Mouse (Mus musculus) testis, adult 2 months (tissue): Measurements from ENCODE around the gene Crkl. TPM values are rescaled to one million over a fixed set of nuclear protein-coding genes. Genes with fewer than 3 reads are reported as not detected.
A peak's percentile ranks its signal among the peaks of the same experiment; 100 is the strongest.

ENCODE experiments used
- H3K27ac ChIP-seq: fragments of 200-500 bp; 2 replicates; pipeline ENCODE4 v1.5.1; 2012; ENCODE audit warnings: low read depth, low read length; ENCODE audit not compliant: control insufficient read depth, insufficient read depth
- H3K27me3 ChIP-seq: fragments of 200-500 bp; 2 replicates; pipeline ENCODE4 v1.6.1; 2012; ENCODE audit warnings: mild to moderate bottlenecking, low read length, moderate library complexity; ENCODE audit not compliant: control insufficient read depth, insufficient read depth
- H3K36me3 ChIP-seq: fragments of 200-500 bp; 2 replicates; pipeline ENCODE4 v1.6.1; 2012; ENCODE audit warnings: mild to moderate bottlenecking, low read length; ENCODE audit not compliant: control insufficient read depth, insufficient read depth
- H3K4me1 ChIP-seq: fragments of 200-500 bp; 2 replicates; pipeline ENCODE4 v1.6.1; 2012; ENCODE audit warnings: low read length; ENCODE audit not compliant: control insufficient read depth, insufficient read depth
- H3K4me3 ChIP-seq: fragments of 200-500 bp; 2 replicates; pipeline ENCODE4 v1.5.1; 2012; ENCODE audit warnings: low read depth, mild to moderate bottlenecking, low read length, moderate library complexity, mixed read lengths; ENCODE audit not compliant: control insufficient read depth
- CTCF ChIP-seq: fragments of 200-500 bp; IDR thresholded peaks from 2 replicates; pipeline ENCODE4 v1.5.1; 2012; ENCODE audit warnings: low read depth, mild to moderate bottlenecking, inconsistent platforms, low read length, moderate library complexity; ENCODE audit not compliant: control insufficient read depth, insufficient read depth, insufficient replicate concordance
- POLR2A ChIP-seq: fragments of 200-500 bp; IDR thresholded peaks from 2 replicates; pipeline ENCODE4 v1.6.1; 2012; ENCODE audit warnings: low read depth, mild to moderate bottlenecking, inconsistent platforms, low read length, moderate library complexity; ENCODE audit not compliant: control insufficient read depth
- polyA plus RNA-seq: library from polyadenylated mRNA; depleted of rRNA; stranded (reverse); fragments of >200 nt; gene quantifications from 2 replicates; pipeline ENCODE4 v1.2.3, GENCODE M21; 2012

The Crkl gene
- polyA plus RNA-seq, 1 experiment: 15.5 TPM

DNA sequence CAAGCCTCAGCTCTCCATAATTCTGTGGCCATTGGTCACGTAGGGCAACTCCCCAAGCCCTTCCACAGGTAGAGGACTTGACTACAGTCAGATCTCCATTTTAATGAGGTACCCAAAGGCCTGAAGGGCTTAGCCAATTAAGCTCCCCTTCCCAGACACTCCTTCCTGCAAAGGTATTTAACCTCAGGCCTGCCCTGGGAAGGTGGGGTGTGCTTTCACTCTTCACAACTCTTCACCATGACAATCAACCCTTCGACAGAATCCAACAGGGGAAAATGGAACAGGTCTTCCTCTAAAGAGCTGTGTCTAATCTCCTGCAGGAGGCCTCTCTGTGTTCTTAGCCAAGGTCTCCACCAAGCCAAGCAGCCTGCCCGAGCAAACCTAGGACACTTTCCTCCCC, 28.8 kb upstream of the Crkl start:
- TF ChIP-seq CTCF (no peak), POLR2A (no peak)
- Histone ChIP-seq H3K27me3 (no peaks in the 10 kb centered on the region), H3K36me3 (peaks cover 2% of the 10 kb centered on the region), H3K4me3 (no peak overlapping the region), H3K4me1 (no peaks in the 10 kb centered on the region), H3K27ac (no peak overlapping the region)

DNA sequence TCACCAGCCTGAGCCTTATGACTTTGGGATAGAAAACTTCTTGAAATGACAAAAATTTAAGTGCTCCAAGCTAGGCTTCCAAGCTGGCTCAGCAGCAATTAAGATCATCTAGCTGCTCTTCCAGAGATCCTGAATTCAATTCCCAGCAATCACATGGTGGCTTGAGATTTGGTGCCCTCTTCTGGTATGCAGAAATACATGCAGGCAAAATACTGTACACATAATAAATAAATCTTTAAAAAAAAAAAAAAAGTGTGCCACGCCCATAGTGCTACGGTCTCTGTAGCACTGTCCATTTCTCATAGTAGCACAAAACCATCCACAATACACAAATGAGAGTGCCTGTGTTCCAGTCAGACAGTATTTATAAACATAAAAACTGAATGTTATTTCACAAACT, 19.2 kb upstream of the Crkl start:
- no peak for TF ChIP-seq POLR2A
- no peak for TF ChIP-seq CTCF
- H3K27me3 ChIP-seq: no peaks in the 10 kb centered on the region

DNA sequence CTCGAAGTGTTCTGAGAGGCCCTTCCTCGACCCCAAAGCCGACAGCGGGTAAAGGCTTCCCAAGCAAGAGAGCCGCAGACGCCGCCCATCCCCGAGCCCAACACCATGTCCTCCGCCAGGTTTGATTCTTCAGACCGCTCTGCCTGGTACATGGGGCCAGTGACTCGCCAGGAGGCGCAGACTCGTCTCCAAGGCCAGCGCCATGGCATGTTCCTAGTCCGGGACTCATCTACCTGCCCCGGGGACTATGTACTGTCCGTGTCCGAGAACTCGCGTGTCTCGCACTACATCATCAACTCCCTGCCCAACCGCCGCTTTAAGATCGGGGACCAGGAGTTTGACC, 557 bp downstream of the Crkl start:
- H3K27me3 ChIP-seq: no peaks in the 10 kb centered on the region
- no peaks in the 10 kb centered on the region for H3K36me3 ChIP-seq
- TF ChIP-seq CTCF (no peak), POLR2A (peak; percentile 48; the same call in 1 of the 2 replicates)
- H3K4me1 ChIP-seq: peaks cover 5% of the 10 kb centered on the region
- H3K4me3 ChIP-seq: peak overlapping the region; percentile 99
- peak overlapping the region; percentile 85 for H3K27ac ChIP-seq

More for the DNA sequence above, 19.2 kb upstream of the Crkl start:
- Histone ChIP-seq H3K27ac (no peak overlapping the region), H3K4me3 (no peak overlapping the region), H3K4me1 (no peaks in the 10 kb centered on the region), H3K36me3 (no peaks in the 10 kb centered on the region; the same call in 1 of the 2 replicates)

DNA sequence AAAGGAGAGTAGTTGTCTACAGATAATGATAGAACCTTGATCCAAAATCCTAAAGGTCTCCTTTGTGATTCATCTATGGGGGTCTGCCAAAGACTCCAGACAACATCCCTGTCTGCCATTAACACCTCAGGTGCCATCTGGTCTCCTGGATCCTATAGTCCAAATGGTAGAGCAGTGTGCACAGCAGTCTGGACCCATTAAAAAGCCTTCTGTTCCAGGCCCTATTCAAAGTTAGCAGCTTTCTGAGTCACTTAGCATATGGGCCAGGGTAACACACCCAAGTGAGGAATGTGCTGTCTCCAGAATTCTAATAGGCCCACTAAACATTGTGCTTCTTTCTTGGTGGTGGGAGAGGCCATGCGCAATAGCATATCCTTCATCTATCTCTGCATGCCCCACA, 5.1 kb downstream of the Crkl start:
- Histone ChIP-seq H3K4me1 (peaks cover 2% of the 10 kb centered on the region), H3K27ac (no peak overlapping the region), H3K36me3 (no peaks in the 10 kb centered on the region), H3K27me3 (no peaks in the 10 kb centered on the region), H3K4me3 (no peak overlapping the region)
- TF ChIP-seq POLR2A (no peak), CTCF (no peak)

DNA sequence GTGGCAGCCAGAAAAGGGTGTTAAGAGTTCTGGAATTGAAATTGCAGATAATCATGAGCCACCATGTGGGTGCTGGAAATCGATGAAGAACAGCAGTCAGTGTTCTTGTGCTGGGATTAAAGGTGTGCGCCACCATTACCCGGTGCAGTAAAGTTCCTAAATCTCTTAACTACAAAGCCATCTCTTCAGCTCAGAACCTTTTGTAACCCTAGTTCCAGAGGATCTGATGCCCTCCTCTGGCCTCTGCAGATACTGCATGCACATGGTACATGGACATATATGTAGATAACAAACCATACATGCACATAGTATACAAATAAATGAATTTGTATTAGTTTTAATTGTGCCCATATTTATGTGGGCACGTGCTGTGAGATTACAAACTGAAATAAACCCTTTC, 8.5 kb downstream of the Crkl start:
- no peak overlapping the region for H3K4me3 ChIP-seq
- no peaks in the 10 kb centered on the region for H3K36me3 ChIP-seq
- TF ChIP-seq CTCF (no peak), POLR2A (no peak)
- H3K27ac ChIP-seq: no peak overlapping the region
- no peaks in the 10 kb centered on the region for H3K27me3 ChIP-seq
- H3K4me1 ChIP-seq: no peaks in the 10 kb centered on the region

DNA sequence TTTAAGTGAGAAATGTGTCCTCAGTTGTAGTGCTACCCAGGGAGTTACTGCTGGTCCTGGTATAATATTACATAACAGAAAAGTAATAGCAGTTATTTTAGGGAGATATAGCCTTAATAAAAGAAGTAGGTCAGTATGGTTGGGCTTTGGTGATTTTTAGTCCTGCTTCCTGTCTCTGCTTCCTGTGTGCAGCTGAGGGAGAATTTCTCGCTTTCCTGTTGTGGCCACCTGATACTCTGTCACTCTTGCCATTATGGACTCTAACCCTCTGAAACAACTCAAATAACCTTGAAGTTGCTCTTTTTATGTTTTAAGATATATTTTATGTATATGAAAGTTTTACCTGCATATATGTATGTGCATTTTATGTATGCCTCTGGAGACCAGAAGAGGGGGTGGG, 9.8 kb downstream of the Crkl start:
- Histone ChIP-seq H3K27ac (no peak overlapping the region), H3K27me3 (no peaks in the 10 kb centered on the region), H3K36me3 (no peaks in the 10 kb centered on the region), H3K4me3 (no peak overlapping the region), H3K4me1 (no peaks in the 10 kb centered on the region)
- TF ChIP-seq POLR2A (no peak), CTCF (no peak)

DNA sequence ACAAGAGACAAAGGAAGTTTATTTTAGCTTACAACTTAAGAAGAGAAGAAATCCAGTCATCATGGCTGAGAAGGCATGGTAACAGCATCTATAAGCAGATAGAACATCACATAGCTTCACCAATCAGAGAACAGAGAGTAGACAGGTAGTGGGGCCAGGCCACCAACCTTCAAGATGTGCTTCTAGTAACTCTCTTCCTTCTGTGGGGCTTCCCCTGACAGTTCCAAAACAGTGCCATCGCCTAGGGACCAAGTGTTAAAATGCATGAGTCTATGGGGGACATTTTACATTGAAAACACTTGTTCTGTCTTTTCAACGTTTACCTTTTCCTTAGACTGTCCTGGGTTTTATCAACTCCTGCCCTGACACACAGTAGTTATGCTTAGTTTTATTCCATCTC, 11.4 kb downstream of the Crkl start:
- Histone ChIP-seq H3K4me1 (no peaks in the 10 kb centered on the region), H3K4me3 (no peak overlapping the region), H3K36me3 (no peaks in the 10 kb centered on the region), H3K27ac (no peak overlapping the region), H3K27me3 (no peaks in the 10 kb centered on the region)
- TF ChIP-seq CTCF: no peak

DNA sequence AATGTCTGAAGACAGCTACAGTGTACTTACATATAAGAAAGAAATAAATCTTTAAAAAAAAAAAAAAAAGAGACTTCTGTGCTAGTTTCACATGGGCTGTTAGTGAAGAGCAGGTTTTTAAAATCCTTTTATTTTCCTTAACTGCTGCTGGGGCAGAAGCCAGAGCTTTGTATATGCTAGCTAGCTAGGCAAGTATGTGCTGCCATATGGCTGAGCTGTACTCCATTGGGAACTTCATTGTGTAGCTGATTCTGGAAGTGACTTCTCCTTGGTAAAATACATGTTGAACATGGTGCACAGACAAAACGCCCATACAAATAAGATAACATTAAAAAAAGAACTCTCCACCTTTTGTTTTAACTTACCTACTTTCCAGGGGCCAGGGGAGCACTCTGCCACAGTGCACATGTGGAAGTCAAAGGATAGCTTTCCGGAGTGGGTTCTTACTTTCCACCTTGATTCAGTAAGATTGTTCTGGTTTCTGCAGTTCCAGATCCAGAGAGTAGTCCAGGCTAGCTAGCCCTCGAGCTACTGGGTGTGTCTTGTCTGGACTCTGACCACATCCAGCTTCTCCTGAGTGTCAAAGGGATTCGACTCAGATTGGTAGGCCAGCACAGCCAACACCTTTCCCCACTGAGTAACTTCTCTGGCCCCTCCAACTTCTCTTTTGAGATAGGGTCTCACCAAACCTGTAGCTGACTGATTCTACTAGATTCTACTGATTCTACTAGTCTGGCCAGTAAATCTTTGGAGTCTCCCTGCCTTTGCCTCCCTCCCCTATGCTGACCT, 15.3 kb downstream of the Crkl start:
- no peak for TF ChIP-seq CTCF
- no peak for TF ChIP-seq POLR2A
- Histone ChIP-seq H3K4me3 (no peak overlapping the region), H3K36me3 (peaks cover 3% of the 10 kb centered on the region), H3K27ac (no peak overlapping the region), H3K27me3 (no peaks in the 10 kb centered on the region), H3K4me1 (no peaks in the 10 kb centered on the region)
